Mouse (Mus musculus): ENCODE measurements around the gene Synj2bp. TPM values are rescaled to one million over a fixed set of nuclear protein-coding genes. Genes with fewer than 3 reads are reported as not detected.
"Not testable (repeated sequence)": the region's sequence is repeated elsewhere in the genome, so short reads cannot be mapped to it uniquely, and the experiment has no call there.

Gene Synj2bp
- polyA plus RNA-seq, 1 experiment from 2014 or later: 29.1 TPM

DNA sequence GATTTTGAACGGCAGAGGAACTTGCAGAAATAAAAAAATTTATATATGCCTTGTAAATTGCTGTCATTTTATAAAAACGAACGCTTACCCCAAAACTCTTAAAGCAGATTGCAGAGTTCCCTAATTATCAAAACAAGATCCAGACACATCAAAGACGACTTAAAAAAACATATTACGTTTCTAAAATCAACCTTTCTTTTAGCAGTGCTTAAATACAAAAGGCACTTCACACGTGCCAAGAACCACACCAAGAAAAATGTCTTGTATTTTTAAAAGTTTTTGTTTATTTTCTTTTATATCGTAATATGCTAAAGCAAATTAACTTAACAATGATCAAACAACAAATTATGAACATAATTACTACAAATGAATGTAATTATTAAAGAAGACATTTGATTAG lies 48.5 kb downstream of the Synj2bp start:
- ATAC-seq (ENCODE audit: extremely low read depth, insufficient number of reproducible peaks, low FRiP score, low TSS enrichment): no peak

DNA sequence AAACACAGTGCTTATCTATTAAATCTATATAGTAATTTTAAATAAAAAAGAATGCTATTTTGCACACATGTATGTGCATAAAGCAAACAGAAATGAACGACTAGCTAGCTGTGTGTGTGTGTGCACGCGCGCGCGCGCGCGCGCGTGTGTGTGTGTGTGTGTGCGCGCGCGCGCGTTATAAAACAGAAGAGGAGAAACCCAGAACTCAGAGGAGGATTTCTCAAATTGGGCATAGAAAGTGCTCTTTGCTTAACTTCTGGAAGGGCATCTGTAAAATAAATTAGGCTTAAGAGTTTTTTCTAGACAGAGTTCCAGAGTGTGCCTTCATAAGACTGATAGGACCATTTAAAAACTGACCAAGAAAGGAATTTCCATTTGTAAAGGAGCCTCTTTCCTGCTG lies 49.1 kb downstream of the Synj2bp start:
- ATAC-seq (ENCODE audit: extremely low read depth, insufficient number of reproducible peaks, low FRiP score, low TSS enrichment): no peak
- H3K36me3 ChIP-seq: 0 out of 2 replicates have a peak, but pooled peaks cover 2% of the 10 kb centered on the region
- WGBS: 45% methylated on average over 17 of the region's 17 CpGs
- H3K27me3 ChIP-seq (replicated peaks): no peaks in the 10 kb centered on the region
- no peaks in the 10 kb centered on the region for H3K9me3 ChIP-seq
- peak overlapping the region; percentile 65 for H3K9ac ChIP-seq
- peak overlapping the region; percentile 83 for H3K4me2 ChIP-seq
- H3K27ac ChIP-seq (replicated peaks): peak overlapping the region; percentile 49; the same call in 1 of the 2 replicates
- H3K4me1 ChIP-seq: peaks cover 5% of the 10 kb centered on the region; the same call in 1 of the 2 replicates
- H3K4me3 ChIP-seq: peak overlapping the region; percentile 79

More for the DNA sequence above, 48.5 kb downstream of the Synj2bp start:
- Histone ChIP-seq H3K9me3 (no peaks in the 10 kb centered on the region), H3K4me2 (peak overlapping the region; percentile 83), H3K36me3 (0 out of 2 replicates have a peak, but pooled peaks cover 2% of the 10 kb centered on the region), H3K9ac (peak overlapping the region; percentile 88), H3K4me3 (peak overlapping the region; percentile 79), H3K27me3 (replicated peaks) (no peaks in the 10 kb centered on the region), H3K27ac (replicated peaks) (peak overlapping the region; percentile 95), H3K4me1 (peaks cover 5% of the 10 kb centered on the region; the same call in 1 of the 2 replicates)
- WGBS: 2% methylated on average over 7 of the region's 7 CpGs

DNA sequence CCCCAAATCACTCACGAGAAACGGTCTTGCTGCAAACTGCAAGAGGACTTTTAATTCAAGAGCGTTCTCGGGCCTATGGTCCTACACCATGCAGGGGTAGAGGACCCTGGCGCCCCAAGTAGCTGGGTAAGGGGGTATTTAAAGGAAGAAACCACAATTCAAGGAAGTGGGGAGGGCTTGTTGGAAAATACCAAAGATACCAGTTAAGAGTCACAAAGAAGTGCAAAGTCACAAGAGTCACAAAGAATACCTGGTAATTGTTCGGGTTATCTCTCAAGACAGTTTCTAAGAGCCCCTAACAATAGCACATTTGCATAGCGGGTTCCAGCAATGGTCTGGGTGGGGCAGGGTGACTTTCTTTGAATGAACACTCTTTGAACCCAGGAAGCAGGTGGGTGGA lies 73.7 kb downstream of the Synj2bp start:
- not testable (repeated sequence) for H3K27ac ChIP-seq (replicated peaks); H3K4me1 ChIP-seq; H3K9ac ChIP-seq; H3K27me3 ChIP-seq (replicated peaks); H3K4me2 ChIP-seq; ATAC-seq (ENCODE audit: extremely low read depth, insufficient number of reproducible peaks, low FRiP score, low TSS enrichment); H3K4me3 ChIP-seq
- peaks cover 15% of the 10 kb centered on the region for H3K36me3 ChIP-seq
- WGBS: 86% methylated on average over 7 of the region's 7 CpGs
- peaks cover 27% of the 10 kb centered on the region for H3K9me3 ChIP-seq

Other genes starting within 250 kb of the Synj2bp start
- gene Slc8a3, start 199.7 kb downstream of the Synj2bp start, polyA plus RNA-seq (2015; fragmentation: Nextera tagmentation; extraction: Ambion mirVana): 0.20 and 0.44 TPM in 2 replicates
- gene Gm4787, start 153.4 kb downstream of the Synj2bp start, polyA plus RNA-seq (2015; fragmentation: Nextera tagmentation; extraction: Ambion mirVana): 0.09 and 0.11 TPM in 2 replicates
- 0.39 and 0.45 TPM in 2 replicates for gene Adam4, start 111.0 kb downstream of the Synj2bp start, polyA plus RNA-seq (2015; fragmentation: Nextera tagmentation; extraction: Ambion mirVana)
- gene Cox16, start 47.8 kb downstream of the Synj2bp start, polyA plus RNA-seq (2015; fragmentation: Nextera tagmentation; extraction: Ambion mirVana): 91.8 and 99.8 TPM in 2 replicates
- gene Gm20498, start within 50 bp of the Synj2bp start, polyA plus RNA-seq (2015; fragmentation: Nextera tagmentation; extraction: Ambion mirVana): 20.9 and 25.3 TPM in 2 replicates
- 0.11 and 0.19 TPM in 2 replicates for gene Adam21, start 35.6 kb upstream of the Synj2bp start, polyA plus RNA-seq (2015; fragmentation: Nextera tagmentation; extraction: Ambion mirVana)
- gene Med6, start 62.1 kb upstream of the Synj2bp start, polyA plus RNA-seq (2015; fragmentation: Nextera tagmentation; extraction: Ambion mirVana): 54.3 and 55.2 TPM in 2 replicates
- gene Ttc9, start 98.3 kb upstream of the Synj2bp start, polyA plus RNA-seq (2015; fragmentation: Nextera tagmentation; extraction: Ambion mirVana): 3.9 and 5.1 TPM in 2 replicates
- 0.15 and 0.20 TPM in 2 replicates for gene Map3k9, start 248.3 kb upstream of the Synj2bp start, polyA plus RNA-seq (2015; fragmentation: Nextera tagmentation; extraction: Ambion mirVana)